Mouse (Mus musculus): ENCODE measurements around the gene Unk.

Unk gene

DNA sequence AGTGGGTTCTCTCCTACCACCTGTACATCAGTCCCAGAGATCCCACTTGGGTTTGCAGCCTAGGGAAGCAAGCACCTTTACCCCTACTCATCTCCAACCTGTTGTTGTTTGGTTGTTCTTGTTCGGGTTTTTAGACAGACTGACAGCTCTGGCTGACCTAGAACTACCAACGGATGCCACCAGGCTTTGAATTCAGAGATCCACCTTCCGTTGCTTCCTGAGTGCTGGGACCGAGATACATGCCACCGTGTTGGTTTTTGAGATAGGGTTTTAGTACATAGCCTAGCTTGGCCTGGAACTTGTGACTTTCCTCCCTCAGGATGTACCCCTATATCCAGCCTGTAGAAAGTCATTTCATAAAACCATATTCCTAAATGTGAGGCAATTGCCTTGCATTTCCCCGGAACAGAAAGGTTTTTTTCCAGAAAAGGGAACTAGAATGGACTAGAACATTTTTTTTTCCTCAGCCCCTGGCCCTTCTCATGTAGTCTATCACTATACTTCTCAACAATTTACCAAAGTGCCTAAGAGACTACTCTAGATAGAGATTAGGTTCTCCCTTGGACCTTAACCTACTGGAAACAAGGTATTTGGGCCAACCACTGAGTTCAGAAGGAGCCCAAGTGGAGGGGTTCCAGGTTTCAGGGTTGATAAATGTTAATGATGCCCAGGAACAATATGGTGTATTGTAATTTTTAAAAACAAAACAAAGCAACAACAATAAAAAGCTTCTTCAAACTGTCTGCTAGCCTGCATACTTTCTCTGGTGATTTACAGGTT, 846 bp upstream of the Unk start:
- DNase-seq (ENCODE audit: low spot score in 2 of 2), result no peak

- peak; percentile 62 to 77 for DNase-seq (ENCODE audit: low spot score in 2 of 2)
Observed at GRCm38 (mm10) chr11:116030898-116031845, 1.1 kb downstream of the Unk start.

DNA sequence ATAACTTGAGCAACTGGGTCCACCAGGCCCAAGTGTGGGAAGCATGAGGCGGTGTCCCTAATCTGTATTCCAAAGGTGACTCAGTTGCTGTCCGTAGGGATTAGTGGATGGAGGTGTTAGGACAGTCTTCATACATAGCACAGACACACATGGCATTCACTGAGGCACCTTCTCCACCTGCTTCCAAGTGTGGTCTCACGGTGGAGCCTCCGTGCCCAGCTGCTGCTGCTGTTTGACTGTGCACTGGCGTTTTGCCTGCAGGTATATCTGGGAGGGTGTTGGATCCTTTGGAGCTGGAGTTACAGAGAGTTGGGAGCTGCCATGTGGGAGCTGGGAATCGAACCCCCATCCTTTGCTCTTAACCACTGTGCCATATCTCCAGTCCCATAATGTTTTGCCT, 4.5 kb downstream of the Unk start:
- DNase-seq (ENCODE audit: low spot score in 2 of 2), result no peak

GRCm38 (mm10) chr11:116036671-116037070, 6.5 kb downstream of the Unk start:
- no peak for DNase-seq (ENCODE audit: low spot score in 2 of 2)

DNA sequence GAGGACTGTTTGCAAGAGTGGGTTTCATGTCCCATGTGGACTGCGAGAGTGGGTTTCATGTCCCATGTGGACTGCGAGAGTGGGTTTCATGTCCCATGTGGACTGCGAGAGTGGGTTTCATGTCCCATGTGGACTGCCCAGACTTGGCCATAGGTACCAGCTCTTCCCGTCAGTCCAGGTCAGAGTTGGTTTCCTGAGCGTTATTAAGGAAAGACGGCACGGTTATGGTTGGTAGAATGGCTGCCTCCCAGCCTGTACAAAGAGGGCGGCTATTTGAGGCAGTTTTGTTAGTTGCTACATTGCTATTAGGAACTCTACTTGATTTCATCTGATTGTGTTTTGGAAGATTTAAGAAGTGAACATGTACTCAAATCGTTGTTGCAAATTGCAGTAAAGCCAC, 7.7 kb downstream of the Unk start:
- no peak for DNase-seq (ENCODE audit: low spot score in 2 of 2)

- no peak for DNase-seq (ENCODE audit: low spot score in 2 of 2)
Observed at GRCm38 (mm10) chr11:116040593-116040992, 10.5 kb downstream of the Unk start.

DNA sequence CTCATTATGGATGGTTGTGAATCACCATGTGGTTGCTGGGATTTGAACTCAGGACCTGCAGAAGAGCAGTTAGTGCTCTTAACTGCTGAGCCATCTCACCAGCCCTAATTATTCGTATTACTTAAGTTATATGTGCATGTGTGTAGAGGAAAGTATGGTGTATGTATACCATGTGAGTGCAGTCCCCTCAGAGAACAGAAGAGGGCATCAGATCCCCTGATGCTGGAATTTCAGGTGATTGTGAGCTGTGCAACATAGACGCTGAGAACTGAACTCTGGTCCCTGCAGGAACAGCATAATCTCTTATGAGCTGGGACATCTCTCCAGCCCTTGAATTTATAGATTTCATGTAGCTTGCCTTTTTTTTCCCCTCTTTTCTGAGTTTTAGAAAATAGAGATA, 11.7 kb downstream of the Unk start:
- no peak for DNase-seq (ENCODE audit: low spot score in 2 of 2)

DNA sequence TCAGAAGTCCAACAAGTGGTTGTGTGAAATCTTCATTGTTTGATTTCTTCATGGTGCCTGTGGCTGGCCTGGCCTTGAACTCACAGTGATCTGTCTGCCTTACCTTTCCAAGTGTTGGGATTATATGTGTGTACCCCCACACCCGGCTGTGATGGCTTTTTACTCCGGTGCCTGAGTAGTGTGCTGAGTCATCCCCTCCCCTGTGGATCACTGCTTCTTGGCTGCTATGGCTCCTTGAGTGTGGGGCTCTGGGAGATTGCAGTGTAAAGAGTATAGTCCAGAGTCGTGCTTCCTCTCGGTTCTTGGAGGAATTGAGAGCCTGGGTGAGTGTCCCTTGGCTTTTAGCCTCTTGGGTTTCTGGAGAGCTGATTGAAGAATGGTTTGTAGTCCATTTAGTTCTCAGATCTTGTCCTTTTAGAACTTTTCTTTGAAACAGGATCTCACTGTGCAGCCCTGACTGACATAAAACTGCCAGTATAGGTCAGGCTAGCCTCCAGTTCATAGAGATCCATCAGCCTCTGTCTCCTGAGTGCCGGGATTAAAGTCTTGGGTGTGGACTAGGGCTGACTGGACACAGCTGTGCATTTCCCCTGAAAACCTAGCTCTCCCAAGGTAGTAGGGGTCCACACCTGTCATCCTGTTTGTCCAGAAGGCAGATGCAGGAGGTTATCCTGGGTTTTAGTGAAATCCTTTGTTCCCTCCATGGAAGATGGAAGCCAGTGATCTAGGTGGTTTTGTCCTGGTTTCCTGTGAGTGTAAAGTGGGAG, 12.4 kb downstream of the Unk start:
- DNase-seq (ENCODE audit: low spot score in 2 of 2), result no peak

DNA sequence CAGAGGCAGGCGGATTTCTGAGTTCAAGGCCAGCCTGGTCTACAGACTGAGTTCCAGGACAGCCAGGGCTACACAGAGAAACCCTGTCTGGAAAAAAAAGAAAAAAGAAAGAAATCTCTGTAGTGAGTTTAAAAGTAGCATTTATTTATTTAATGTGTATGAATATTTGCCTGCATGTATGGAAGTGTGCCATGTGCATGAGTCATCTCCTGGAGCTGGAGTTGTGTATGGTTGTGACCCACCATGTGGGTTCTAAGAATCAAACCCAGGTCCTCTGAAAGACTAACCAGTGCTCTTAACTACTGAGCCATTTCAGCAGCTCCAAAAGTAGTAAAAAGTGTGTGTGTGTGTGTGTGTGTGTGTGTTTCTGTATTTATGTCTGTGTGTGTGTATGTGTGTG, 13.2 kb downstream of the Unk start:
- DNase-seq (ENCODE audit: low spot score in 2 of 2), result no peak

- DNase-seq (ENCODE audit: low spot score in 2 of 2), result no peak
Observed at GRCm38 (mm10) chr11:116045173-116045572, 15.1 kb downstream of the Unk start.

GRCm38 (mm10) chr11:116049610-116050009, 19.5 kb downstream of the Unk start:
- no peak for DNase-seq (ENCODE audit: low spot score in 2 of 2)

DNA sequence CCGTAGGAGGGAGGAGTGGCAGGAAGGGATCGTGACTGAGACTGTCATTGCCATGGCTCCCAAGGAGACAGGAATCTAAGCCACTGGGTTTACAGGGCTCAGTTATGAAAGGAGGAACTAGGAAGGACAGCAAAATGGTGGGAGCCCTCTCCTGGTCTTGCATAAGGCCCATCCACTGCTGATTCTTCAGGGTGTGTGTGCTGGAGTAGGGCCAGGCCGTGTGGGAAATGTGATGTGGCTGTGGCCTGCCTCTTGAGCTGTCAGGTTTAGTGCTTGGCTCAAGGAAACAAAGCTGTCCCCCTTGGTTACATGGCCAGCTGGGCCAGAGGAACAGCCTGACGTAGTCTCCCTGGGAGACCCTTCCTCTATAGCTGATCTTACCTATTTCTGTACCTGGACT, 20.1 kb downstream of the Unk start:
- no peak for DNase-seq (ENCODE audit: low spot score in 2 of 2)

DNA sequence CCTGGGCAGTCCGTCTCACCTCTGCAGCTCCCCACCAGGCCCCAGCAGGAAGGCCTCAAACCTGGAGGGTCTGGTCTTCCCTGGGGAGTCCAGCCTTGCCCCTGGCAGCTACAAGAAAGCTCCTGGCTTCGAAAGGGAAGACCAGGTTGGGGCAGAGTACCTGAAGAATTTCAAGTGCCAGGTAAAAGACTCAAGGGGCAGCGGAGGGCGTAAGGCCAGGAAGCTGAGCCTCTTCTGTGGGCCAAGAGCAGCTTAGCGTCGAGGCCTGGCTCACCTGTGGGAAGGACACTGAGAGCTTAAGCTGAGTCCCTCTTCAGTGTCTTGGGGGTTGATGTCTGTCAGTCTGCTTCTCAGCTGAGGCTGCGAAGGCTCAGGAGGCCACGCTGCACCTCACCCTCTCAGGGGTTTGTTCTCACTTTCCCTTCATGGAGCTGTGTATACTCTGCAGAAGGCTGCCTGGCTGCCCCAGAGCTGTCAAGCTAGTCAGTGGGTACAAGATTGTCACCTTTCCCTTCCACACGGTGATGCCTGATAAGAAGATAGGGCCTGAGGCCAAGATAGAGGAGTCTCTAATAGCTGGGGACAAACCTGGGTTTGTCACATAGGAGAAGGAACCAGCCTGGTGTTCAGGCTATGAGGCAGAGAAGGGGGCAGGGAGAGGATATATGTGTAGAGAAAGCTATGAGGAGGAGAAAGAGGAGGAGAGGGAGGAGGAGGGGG, 23.5 kb downstream of the Unk start:
- no peak for DNase-seq (ENCODE audit: low spot score in 2 of 2)

DNA sequence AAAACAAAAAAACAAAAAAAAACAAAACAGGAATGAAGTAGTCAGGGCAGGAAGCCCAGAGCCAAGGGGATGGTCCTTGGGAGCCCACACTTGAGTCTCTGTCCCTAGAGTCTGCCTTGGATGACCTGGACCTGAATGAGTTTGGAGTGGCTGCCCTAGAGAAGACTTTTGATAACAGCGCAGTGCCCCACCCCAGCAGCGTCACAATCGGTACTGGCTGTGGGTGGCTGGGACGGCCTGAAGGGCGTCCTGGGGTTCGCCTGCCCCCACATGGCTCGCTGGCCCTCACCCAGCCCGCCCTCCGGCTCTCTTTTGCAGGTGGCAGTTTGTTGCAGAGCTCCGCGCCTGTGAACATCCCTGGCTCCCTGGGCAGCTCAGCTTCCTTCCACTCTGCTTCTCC, 25.8 kb downstream of the Unk start:
- DNase-seq (ENCODE audit: low spot score in 2 of 2), result no peak

GRCm38 (mm10) chr11:116057237-116057881, 27.2 kb downstream of the Unk start:
- no peak for DNase-seq (ENCODE audit: low spot score in 2 of 2)

DNA sequence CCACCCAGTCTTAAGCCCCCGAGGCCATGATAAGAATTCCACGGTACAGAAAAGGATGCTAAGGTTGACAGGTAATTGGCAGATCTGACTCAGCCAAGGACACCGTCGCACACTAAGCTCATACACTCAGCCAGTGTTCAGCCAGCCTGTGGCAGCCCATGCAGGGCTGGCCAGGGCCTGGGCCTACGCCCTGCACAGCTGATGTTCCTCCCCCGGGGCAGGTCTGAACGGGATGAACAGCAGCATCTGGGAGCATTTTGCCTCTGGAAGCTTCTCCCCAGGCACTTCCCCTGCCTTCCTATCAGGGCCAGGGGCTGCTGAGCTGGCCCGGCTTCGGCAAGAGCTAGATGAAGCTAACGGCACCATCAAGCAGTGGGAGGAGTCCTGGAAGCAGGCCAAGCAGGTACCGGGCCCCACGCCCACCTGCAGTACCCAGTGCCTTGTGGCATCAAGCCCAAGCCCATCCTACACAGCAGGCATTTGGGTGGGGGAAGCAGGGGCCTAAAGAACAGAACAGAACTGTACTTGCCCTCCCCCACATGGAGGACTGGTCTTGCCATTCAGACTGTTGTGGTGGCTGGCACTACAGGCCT, 28.0 kb downstream of the Unk start:
- DNase-seq (ENCODE audit: low spot score in 2 of 2), result no peak

GRCm38 (mm10) chr11:116058868-116059690, 29.0 kb downstream of the Unk start:
- DNase-seq (ENCODE audit: low spot score in 2 of 2), result no peak

DNA sequence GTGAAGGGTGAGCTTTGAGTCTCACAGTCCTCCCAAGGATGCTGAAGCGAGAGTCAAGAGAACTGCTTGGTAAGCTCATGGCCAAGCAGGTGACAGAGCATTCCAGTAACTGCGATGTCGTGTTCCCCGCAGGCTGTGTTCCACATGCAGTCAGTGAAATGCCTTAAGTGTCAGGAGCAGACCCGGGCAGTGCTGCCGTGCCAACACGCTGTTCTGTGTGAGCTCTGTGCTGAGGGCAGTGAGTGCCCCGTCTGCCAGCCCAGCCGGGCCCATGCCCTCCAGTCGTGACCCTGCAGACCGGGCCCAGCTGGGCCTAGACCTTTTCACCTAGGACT, 29.5 kb downstream of the Unk start:
- no peak for DNase-seq (ENCODE audit: low spot score in 2 of 2)

- no peak for DNase-seq (ENCODE audit: low spot score in 2 of 2)
Observed at GRCm38 (mm10) chr11:116060596-116060995, 30.5 kb downstream of the Unk start.

Measured in spleen, postnatal 10 days (tissue).